Mouse (Mus musculus) testis, adult 2 months (tissue): Measurements from ENCODE around the gene Cygb. TPM values are rescaled to one million over a fixed set of nuclear protein-coding genes. Genes with fewer than 3 reads are reported as not detected.

Source experiments
- H3K27ac ChIP-seq: fragments of 200-500 bp; 2 replicates; pipeline ENCODE4 v1.5.1; 2012; ENCODE audit warnings: low read depth, low read length; ENCODE audit not compliant: control insufficient read depth, insufficient read depth
- H3K27me3 ChIP-seq: fragments of 200-500 bp; 2 replicates; pipeline ENCODE4 v1.6.1; 2012; ENCODE audit warnings: mild to moderate bottlenecking, low read length, moderate library complexity; ENCODE audit not compliant: control insufficient read depth, insufficient read depth
- H3K36me3 ChIP-seq: fragments of 200-500 bp; 2 replicates; pipeline ENCODE4 v1.6.1; 2012; ENCODE audit warnings: mild to moderate bottlenecking, low read length; ENCODE audit not compliant: control insufficient read depth, insufficient read depth
- H3K4me1 ChIP-seq: fragments of 200-500 bp; 2 replicates; pipeline ENCODE4 v1.6.1; 2012; ENCODE audit warnings: low read length; ENCODE audit not compliant: control insufficient read depth, insufficient read depth
- H3K4me3 ChIP-seq: fragments of 200-500 bp; 2 replicates; pipeline ENCODE4 v1.5.1; 2012; ENCODE audit warnings: low read depth, mild to moderate bottlenecking, low read length, moderate library complexity, mixed read lengths; ENCODE audit not compliant: control insufficient read depth
- CTCF ChIP-seq: fragments of 200-500 bp; IDR thresholded peaks from 2 replicates; pipeline ENCODE4 v1.5.1; 2012; ENCODE audit warnings: low read depth, mild to moderate bottlenecking, inconsistent platforms, low read length, moderate library complexity; ENCODE audit not compliant: control insufficient read depth, insufficient read depth, insufficient replicate concordance
- POLR2A ChIP-seq: fragments of 200-500 bp; IDR thresholded peaks from 2 replicates; pipeline ENCODE4 v1.6.1; 2012; ENCODE audit warnings: low read depth, mild to moderate bottlenecking, inconsistent platforms, low read length, moderate library complexity; ENCODE audit not compliant: control insufficient read depth
- polyA plus RNA-seq: library from polyadenylated mRNA; depleted of rRNA; stranded (reverse); fragments of >200 nt; gene quantifications from 2 replicates; pipeline ENCODE4 v1.2.3, GENCODE M21; 2012; rRNA removed

Gene Cygb
- polyA plus RNA-seq = 3.7 and 5.5 TPM in 2 replicates

DNA sequence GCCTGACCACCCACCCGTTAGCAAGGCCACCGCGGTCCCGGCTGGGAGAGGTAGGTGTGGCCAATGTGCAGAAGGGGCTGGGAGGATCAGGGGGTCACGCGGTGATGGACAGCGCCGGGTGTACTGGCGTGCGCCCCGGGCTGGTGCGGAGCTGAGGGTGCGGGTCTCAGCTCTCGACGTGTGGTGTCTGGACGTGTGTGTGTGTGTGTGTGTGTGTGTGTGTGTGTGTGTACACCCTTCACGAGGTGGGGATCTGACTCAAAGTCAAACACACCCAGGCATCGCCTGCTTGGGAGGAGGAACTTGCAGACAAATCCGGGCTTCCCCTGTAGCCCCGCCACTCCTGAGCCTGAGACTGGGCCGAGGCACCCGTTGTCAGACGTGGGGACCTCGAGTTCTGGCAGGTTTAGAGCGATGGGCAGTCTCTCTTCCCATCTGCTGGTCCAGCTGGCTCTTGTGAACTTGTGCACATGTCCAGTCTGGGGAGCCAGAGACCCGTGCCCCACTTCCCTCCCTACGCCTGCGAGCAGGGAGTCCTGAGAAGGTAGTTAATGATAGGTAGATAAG, at the start of gene Cygb:
Gene Cygb (minus strand): TSS at position 59 of the 567 bp plus-strand sequence.
- Histone ChIP-seq H3K27me3 (no peaks in the 10 kb centered on the region), H3K4me3 (peak within 1 kb of the TSS; percentile 53), H3K36me3 (no peaks in the 10 kb centered on the region), H3K4me1 (peaks cover 32% of the 10 kb centered on the region), H3K27ac (no peak within 1 kb of the TSS)
- TF ChIP-seq POLR2A = no peak
- TF ChIP-seq CTCF = no peak

GRCm38 (mm10) chr11:116701377-116701841, 47.3 kb upstream of the Cygb start:
- no peak overlapping the region for H3K27ac ChIP-seq
- H3K27me3 ChIP-seq = no peaks in the 10 kb centered on the region
- H3K36me3 ChIP-seq = no peaks in the 10 kb centered on the region
- TF ChIP-seq POLR2A (no peak), CTCF (no peak)
- peaks cover 2% of the 10 kb centered on the region; the same call in 1 of the 2 replicates for H3K4me1 ChIP-seq
- no peak overlapping the region for H3K4me3 ChIP-seq

- TF ChIP-seq CTCF = no peak
- no peak for TF ChIP-seq POLR2A
- Histone ChIP-seq H3K4me3 (no peak overlapping the region), H3K27ac (no peak overlapping the region), H3K4me1 (peaks cover 3% of the 10 kb centered on the region), H3K27me3 (no peaks in the 10 kb centered on the region), H3K36me3 (no peaks in the 10 kb centered on the region)
Measured at GRCm38 (mm10) chr11:116697521-116697920, 43.4 kb upstream of the Cygb start.

- Histone ChIP-seq H3K36me3 (no peaks in the 10 kb centered on the region), H3K4me1 (peaks cover 3% of the 10 kb centered on the region), H3K27ac (no peak overlapping the region), H3K27me3 (no peaks in the 10 kb centered on the region), H3K4me3 (no peak overlapping the region)
- TF ChIP-seq POLR2A (no peak), CTCF (no peak)
Measured at GRCm38 (mm10) chr11:116696426-116696825, 42.3 kb upstream of the Cygb start.

GRCm38 (mm10) chr11:116695194-116695880, 41.2 kb upstream of the Cygb start:
- TF ChIP-seq POLR2A (no peak), CTCF (no peak)
- H3K4me1 ChIP-seq = peaks cover 3% of the 10 kb centered on the region
- no peaks in the 10 kb centered on the region for H3K36me3 ChIP-seq
- no peaks in the 10 kb centered on the region for H3K27me3 ChIP-seq
- no peak overlapping the region for H3K27ac ChIP-seq
- H3K4me3 ChIP-seq = peak overlapping the region; percentile 79

DNA sequence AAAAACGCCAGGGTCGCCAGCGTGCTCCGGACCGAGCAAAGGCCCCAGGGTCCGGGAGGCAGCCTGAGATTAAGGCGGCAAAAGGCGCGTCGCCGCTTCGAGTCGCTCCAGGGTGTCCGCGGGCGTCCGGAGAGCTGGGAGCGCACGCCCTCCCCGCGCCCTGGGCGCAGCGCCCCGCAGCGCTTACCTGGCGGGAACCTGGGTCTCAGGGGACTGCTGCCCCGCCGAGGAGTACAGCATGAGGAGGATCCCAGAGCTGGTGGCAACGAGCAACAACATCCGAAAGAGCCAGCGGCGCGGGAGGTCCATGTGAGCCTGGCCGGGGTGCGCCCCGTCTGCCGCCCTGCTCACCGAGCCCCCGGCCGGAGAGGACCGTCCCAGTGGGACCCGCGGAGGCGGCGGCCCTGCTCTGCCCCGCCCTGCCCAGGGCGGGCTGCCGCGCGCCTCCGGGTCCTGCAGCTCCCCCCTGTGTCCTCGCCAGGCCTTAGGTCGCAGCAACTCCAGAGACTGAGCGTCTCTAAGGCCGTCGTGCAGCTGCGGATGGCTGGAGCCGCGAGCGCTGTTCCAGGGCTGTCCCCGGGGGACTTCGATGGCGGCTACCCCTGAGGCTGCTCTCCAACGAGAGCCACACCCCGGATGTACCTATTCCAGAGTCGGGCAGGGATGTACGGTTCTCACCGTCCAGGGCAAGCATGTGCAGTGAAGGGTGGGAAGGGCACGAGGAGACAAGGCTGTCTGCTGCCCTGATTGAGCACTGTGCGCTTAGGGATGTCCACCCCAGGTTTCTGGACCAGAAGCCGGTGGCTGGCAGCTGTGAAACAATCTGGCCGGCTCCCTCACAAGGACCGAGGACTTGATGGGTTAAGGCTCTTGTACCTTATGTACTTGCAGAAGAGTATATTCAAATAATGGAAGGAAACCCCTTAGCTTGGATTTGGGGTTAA, 40.4 kb upstream of the Cygb start:
- Histone ChIP-seq H3K27me3 (no peaks in the 10 kb centered on the region), H3K36me3 (no peaks in the 10 kb centered on the region), H3K4me3 (peak overlapping the region; percentile 79), H3K4me1 (peaks cover 3% of the 10 kb centered on the region), H3K27ac (no peak overlapping the region)
- TF ChIP-seq POLR2A (no peak), CTCF (no peak)

DNA sequence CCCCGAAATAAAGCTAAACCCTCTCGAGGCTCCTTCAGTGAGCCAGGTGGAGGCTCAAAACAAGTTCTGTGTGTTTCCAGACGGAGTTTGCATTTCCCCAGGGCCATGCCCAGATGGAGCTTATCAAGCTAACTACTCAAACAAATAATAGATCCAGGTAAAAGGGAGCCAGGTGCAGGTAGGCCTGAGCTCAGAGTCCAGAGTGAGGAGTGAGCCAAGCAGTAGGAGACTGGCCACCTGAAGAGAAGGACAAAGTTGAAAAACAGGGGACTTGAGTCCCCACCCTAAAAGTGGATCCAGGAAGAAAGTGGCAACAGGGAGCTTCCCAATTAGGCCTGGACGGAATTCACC, 39.8 kb upstream of the Cygb start:
- Histone ChIP-seq H3K27ac (no peak overlapping the region), H3K36me3 (no peaks in the 10 kb centered on the region), H3K4me3 (peak overlapping the region; percentile 79), H3K4me1 (peaks cover 3% of the 10 kb centered on the region), H3K27me3 (no peaks in the 10 kb centered on the region)
- no peak for TF ChIP-seq CTCF
- no peak for TF ChIP-seq POLR2A
